Mouse (Mus musculus) stomach, postnatal 0 days (tissue): ENCODE results near the gene Herc2.

Source experiments
- CTCF ChIP-seq: IDR thresholded peaks from 2 replicates; pipeline ENCODE4 v1.5.1; 2016; ENCODE audit warnings: antibody characterized with exemption, low read depth, mild to moderate bottlenecking, moderate library complexity
- EP300 ChIP-seq: optimal IDR thresholded peaks from 2 replicates; pipeline ENCODE3; 2016; ENCODE audit warnings: antibody characterized with exemption

DNA sequence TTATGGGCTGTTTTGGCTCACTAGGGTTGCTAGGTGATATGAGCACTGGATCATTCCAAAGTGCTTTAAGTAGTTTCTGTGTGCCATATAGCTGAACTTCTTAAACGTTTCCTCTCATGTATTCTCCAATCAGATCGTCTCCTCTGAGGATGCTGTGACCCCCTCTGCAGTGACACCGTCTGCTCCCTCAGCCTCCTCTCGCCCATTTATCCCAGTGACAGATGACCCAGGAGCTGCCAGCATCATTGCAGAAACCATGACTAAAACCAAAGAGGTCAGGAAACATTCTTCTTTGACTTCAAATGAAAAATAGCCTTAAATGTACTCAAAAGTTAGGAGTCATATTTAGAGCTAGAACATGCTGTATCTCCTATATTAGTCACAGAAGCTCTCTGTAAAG, 141.7 kb downstream of the Herc2 start:
- TF ChIP-seq CTCF (no peak), EP300 (no peak)
